Mouse (Mus musculus): ENCODE data around the gene Muc3.

DNA sequence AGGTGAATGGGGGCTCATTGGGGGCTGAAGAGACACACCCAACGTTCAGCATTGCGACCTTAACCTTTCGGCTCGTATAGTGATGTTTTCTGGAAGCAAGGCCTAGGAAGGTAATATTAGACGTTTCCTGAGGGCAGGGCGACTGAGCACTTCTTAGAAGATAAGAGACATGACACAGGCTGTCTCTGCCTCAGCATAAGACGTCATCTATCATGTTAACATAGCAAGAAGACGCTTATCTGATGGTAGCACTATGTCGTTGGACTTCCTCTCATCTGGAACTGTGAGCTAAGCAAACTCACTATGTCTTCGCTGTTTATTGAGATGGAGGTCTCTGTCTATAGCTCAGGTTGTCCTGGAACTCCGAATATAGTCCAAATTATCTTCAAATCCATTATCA, 50.7 kb downstream of the Muc3 start:
- TF ChIP-seq CTCF (IDR thresholded peaks at IDR 0.05; ENCODE audit: insufficient read depth, low read length) (no peak), POLR2A (IDR thresholded peaks at IDR 0.05; ENCODE audit: borderline replicate concordance, extremely low read depth, low read depth, low read length) (no peak)
